Mouse (Mus musculus) MEL (cell line): ENCODE measurements at regions not wholly inside any gene's neighbourhood (a gene's known extent, or its start where the extent isn't known, plus 50 kb on each side); places are given as distances from the start of the nearest gene placed in this dataset.

ENCODE experiments used
- DNase-seq: peaks from one replicate; pipeline ENCODE4 v3.0.0; 2011; ENCODE audit warnings: low read depth, low spot score
- H3K27ac ChIP-seq: 2 replicates; pipeline ENCODE4 v1.5.1; 2012; ENCODE audit warnings: low read depth, mild to moderate bottlenecking, control low read depth, low read length, moderate library complexity; ENCODE audit not compliant: control insufficient read depth
- H3K27me3 ChIP-seq, 2 experiments: fragments of 150-350 bp in 1 of 2; sonication (generic) in 1 of 2; 2 replicates each; pipeline ENCODE4 v1.6.1; 2012; ENCODE audit warnings: low read length in 2 of 2, mild to moderate bottlenecking in 2 of 2, improper control_type of control experiment in 1 of 2, moderate library complexity in 1 of 2; ENCODE audit not compliant: insufficient read depth in 2 of 2, control insufficient read depth in 1 of 2
- H3K36me3 ChIP-seq, 2 experiments: 2 replicates each; pipeline ENCODE4 v1.6.1; 2012 to 2014; ENCODE audit warnings: low read length in 2 of 2, improper control_type of control experiment in 1 of 2, inconsistent platforms in 1 of 2, mild to moderate bottlenecking in 1 of 2; ENCODE audit not compliant: insufficient read depth in 2 of 2, control insufficient read depth in 1 of 2
- H3K4me1 ChIP-seq, 2 experiments: fragments of 150-350 bp in 1 of 2; sonication (generic) in 1 of 2; 2 replicates each; pipeline ENCODE4 v1.6.1; 2012; ENCODE audit warnings: low read length in 2 of 2, improper control_type of control experiment in 1 of 2, mild to moderate bottlenecking in 1 of 2; ENCODE audit not compliant: insufficient read depth in 2 of 2, control insufficient read depth in 1 of 2
- H3K4me3 ChIP-seq, 2 experiments: fragments of 150-350 bp in 1 of 2; sonication (generic) in 1 of 2; 2 replicates each; pipeline ENCODE4 v1.5.1; 2012; ENCODE audit warnings: low read depth in 2 of 2, low read length in 2 of 2, mild to moderate bottlenecking in 2 of 2, moderate library complexity in 2 of 2, control low read depth in 1 of 2, improper control_type of control experiment in 1 of 2; ENCODE audit not compliant: control insufficient read depth in 1 of 2, insufficient read depth in 1 of 2
- H3K79me2 ChIP-seq: 2 replicates; pipeline ENCODE4 v1.6.1; 2012; ENCODE audit warnings: mild to moderate bottlenecking, low read length, moderate library complexity; ENCODE audit not compliant: control insufficient read depth, poor library complexity, insufficient read depth
- H3K9ac ChIP-seq: 2 replicates; pipeline ENCODE4 v1.6.1; 2012; ENCODE audit warnings: low read depth, mild to moderate bottlenecking, control low read depth, low read length, moderate library complexity; ENCODE audit not compliant: control insufficient read depth, poor library complexity, severe bottlenecking
- H3K9me3 ChIP-seq: fragments of 150-350 bp; sonication (generic); replicated peaks from 2 replicates; pipeline ENCODE4 v1.6.1; 2012; ENCODE audit warnings: mild to moderate bottlenecking, low read length, improper control_type of control experiment, moderate library complexity; ENCODE audit not compliant: insufficient read depth
- BHLHE40 ChIP-seq: IDR thresholded peaks from 2 replicates; pipeline ENCODE4 v1.6.1; 2012; ENCODE audit warnings: low read depth, mild to moderate bottlenecking, inconsistent platforms, low read length, improper control_type of control experiment, borderline replicate concordance
- CHD2 ChIP-seq: IDR thresholded peaks from 2 replicates; pipeline ENCODE4 v1.6.1; 2011; ENCODE audit warnings: low read length, improper control_type of control experiment
- CTCF ChIP-seq, 3 experiments: IDR thresholded peaks in 2 of 3; conservative IDR thresholded peaks in 1 of 3; 2 replicates each; pipeline ENCODE4 v1.5.1; 2011 to 2012; ENCODE audit warnings: low read length in 3 of 3, low read depth in 2 of 3, mild to moderate bottlenecking in 2 of 3, improper control_type of control experiment in 1 of 3, inconsistent platforms in 1 of 3, mixed read lengths in 1 of 3, moderate library complexity in 1 of 3; ENCODE audit not compliant: control insufficient read depth in 1 of 3, insufficient read depth in 1 of 3, poor library complexity in 1 of 3, severe bottlenecking in 1 of 3
- ELF1 ChIP-seq: IDR thresholded peaks from 2 replicates; pipeline ENCODE4 v1.6.1; 2014; ENCODE audit warnings: low read depth, mild to moderate bottlenecking, inconsistent platforms, low read length, improper control_type of control experiment, moderate library complexity
- EP300 ChIP-seq, 2 experiments: IDR thresholded peaks; 2 replicates each; pipeline ENCODE4 v1.6.1; 2011; ENCODE audit warnings: improper control_type of control experiment in 2 of 2, low read length in 2 of 2, low read depth in 1 of 2, mild to moderate bottlenecking in 1 of 2
- ETS1 ChIP-seq: IDR thresholded peaks from 2 replicates; pipeline ENCODE4 v1.6.1; 2012; ENCODE audit warnings: low read depth, mild to moderate bottlenecking, inconsistent platforms, low read length, improper control_type of control experiment, moderate library complexity
- GATA1 ChIP-seq: IDR thresholded peaks from 2 replicates; pipeline ENCODE4 v1.6.1; 2011; ENCODE audit warnings: low read depth, low read length, improper control_type of control experiment
- HCFC1 ChIP-seq: IDR thresholded peaks from 2 replicates; pipeline ENCODE4 v1.6.1; 2012; ENCODE audit warnings: low read depth, mild to moderate bottlenecking, inconsistent platforms, low read length, improper control_type of control experiment, moderate library complexity
- JUND ChIP-seq: IDR thresholded peaks from 2 replicates; pipeline ENCODE4 v1.6.1; 2011; ENCODE audit warnings: low read depth, mild to moderate bottlenecking, improper control_type of control experiment, low read length
- MAFK ChIP-seq: IDR thresholded peaks from 2 replicates; pipeline ENCODE4 v1.6.1; 2011; ENCODE audit warnings: low read depth, mild to moderate bottlenecking, low read length, improper control_type of control experiment, borderline replicate concordance
- MAX ChIP-seq: IDR thresholded peaks from 2 replicates; pipeline ENCODE4 v1.6.1; 2011; ENCODE audit warnings: low read length, improper control_type of control experiment
- MEF2A ChIP-seq: IDR thresholded peaks from 2 replicates; pipeline ENCODE4 v1.6.1; 2014; ENCODE audit warnings: low read depth, mild to moderate bottlenecking, inconsistent platforms, low read length, improper control_type of control experiment; ENCODE audit not compliant: poor library complexity, insufficient replicate concordance, severe bottlenecking; ENCODE audit errors: extremely low read depth
- MXI1 ChIP-seq: IDR thresholded peaks from 2 replicates; pipeline ENCODE4 v1.6.1; 2011; ENCODE audit warnings: mild to moderate bottlenecking, low read depth, low read length, improper control_type of control experiment
- NELFE ChIP-seq: IDR thresholded peaks from 2 replicates; pipeline ENCODE4 v1.6.1; 2011; ENCODE audit warnings: low read depth, low read length, improper control_type of control experiment
- POLR2A ChIP-seq, 2 experiments: IDR thresholded peaks; 2 replicates each; pipeline ENCODE4 v1.6.1; 2011 to 2012; ENCODE audit warnings: low read length in 2 of 2, mild to moderate bottlenecking in 2 of 2, control low read depth in 1 of 2, improper control_type of control experiment in 1 of 2, low read depth in 1 of 2, moderate library complexity in 1 of 2; ENCODE audit not compliant: control insufficient read depth in 1 of 2, insufficient read depth in 1 of 2, poor library complexity in 1 of 2
- POLR2AphosphoS5 ChIP-seq: IDR thresholded peaks from 2 replicates; pipeline ENCODE4 v1.6.1; 2012; ENCODE audit warnings: low read depth, borderline replicate concordance, mild to moderate bottlenecking, inconsistent platforms, low read length, moderate library complexity, mixed read lengths
- RAD21 ChIP-seq: IDR thresholded peaks from 2 replicates; pipeline ENCODE4 v1.6.1; 2011; ENCODE audit warnings: mild to moderate bottlenecking, low read depth, low read length, improper control_type of control experiment
- SIN3A ChIP-seq: IDR thresholded peaks from 2 replicates; pipeline ENCODE4 v1.6.1; 2012; ENCODE audit warnings: low read length, improper control_type of control experiment, inconsistent platforms
- TAL1 ChIP-seq: IDR thresholded peaks from 2 replicates; pipeline ENCODE4 v1.6.1; 2012; ENCODE audit warnings: mild to moderate bottlenecking, inconsistent platforms, low read length, moderate library complexity, mixed read lengths
- TBP ChIP-seq: IDR thresholded peaks from 2 replicates; pipeline ENCODE4 v1.8.0; 2011; ENCODE audit warnings: low read depth, low read length, improper control_type of control experiment
- UBTF ChIP-seq: IDR thresholded peaks from 2 replicates; pipeline ENCODE4 v1.6.1; 2012; ENCODE audit warnings: low read depth, mild to moderate bottlenecking, inconsistent platforms, low read length, improper control_type of control experiment, moderate library complexity, borderline replicate concordance; ENCODE audit not compliant: insufficient read depth
- ZMIZ1 ChIP-seq: IDR thresholded peaks from 2 replicates; pipeline ENCODE4 v1.6.1; 2012; ENCODE audit warnings: low read depth, mild to moderate bottlenecking, inconsistent platforms, low read length, improper control_type of control experiment, moderate library complexity

DNA sequence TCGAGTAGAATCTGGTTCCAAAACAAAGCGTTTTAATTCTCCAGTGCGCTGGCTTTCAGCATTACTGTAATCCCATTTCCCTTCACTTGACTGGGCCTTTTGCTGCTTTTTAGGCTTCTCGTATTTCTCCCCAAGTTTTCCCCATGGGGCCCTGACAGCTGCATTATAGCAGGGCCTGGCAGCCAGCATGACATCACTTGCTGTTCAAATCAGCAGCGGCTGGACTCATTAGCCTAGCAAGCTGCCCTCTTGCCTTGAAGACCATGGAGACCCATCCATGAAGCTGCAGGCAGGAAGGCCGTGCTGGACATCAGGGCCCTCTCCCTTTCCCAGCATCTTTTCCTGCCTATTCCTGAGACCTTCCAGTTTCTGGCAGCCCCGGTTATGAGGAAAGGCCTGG, 249.8 kb upstream of the Cadm1 start:
- no peak overlapping the region for H3K27ac ChIP-seq
- no peaks in the 10 kb centered on the region for H3K4me1 ChIP-seq
- no peaks in the 10 kb centered on the region; a peak in 1 of 4 replicates for H3K27me3 ChIP-seq
- no peak overlapping the region for H3K9ac ChIP-seq
- H3K36me3 ChIP-seq: no peaks in the 10 kb centered on the region
- no peak for TF ChIP-seq SIN3A
- no peak for TF ChIP-seq ZMIZ1
- TF ChIP-seq, all 39 proteins: peak for 0
- no peak for DNase-seq
- Histone ChIP-seq H3K79me2 (no peaks in the 10 kb centered on the region), H3K9me3 (no peaks in the 10 kb centered on the region), H3K4me3 (no peak overlapping the region)

DNA sequence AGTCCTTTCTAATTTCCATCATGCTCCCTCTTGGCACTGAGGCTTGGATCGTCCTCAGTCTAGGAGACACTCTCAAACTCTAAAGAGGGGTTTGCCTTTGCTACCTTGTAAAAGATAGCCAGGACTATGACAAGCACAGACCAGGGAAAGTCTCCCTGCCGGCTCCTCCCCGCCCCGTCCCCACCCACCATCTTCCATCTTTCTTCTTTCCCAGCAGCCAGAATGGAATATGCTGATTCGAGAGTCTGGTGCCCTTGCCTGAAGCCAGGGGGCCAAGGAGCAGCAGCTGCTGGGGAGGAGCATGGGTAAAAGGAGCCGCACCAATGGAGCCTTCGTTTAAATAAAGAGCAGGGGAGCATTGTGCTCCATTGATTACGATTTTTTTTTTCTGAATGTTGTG, 249.4 kb upstream of the Cadm1 start:
- no peaks in the 10 kb centered on the region for H3K4me1 ChIP-seq
- H3K36me3 ChIP-seq: no peaks in the 10 kb centered on the region
- no peak for TF ChIP-seq CHD2
- TF ChIP-seq BHLHE40: no peak
- no peak for TF ChIP-seq NELFE
- no peak for TF ChIP-seq MEF2A
- no peak for TF ChIP-seq HCFC1
- TF ChIP-seq EP300 (IDR thresholded peaks at IDR 0.05; ENCODE audit: low read depth in 1 of 2, low read length in 2 of 2): no peak
- no peak for TF ChIP-seq UBTF
- no peak for TF ChIP-seq POLR2AphosphoS5
- TF ChIP-seq MAFK: no peak
- no peak for TF ChIP-seq MAX
- H3K79me2 ChIP-seq: no peaks in the 10 kb centered on the region
- H3K4me3 ChIP-seq: no peak overlapping the region
- no peak overlapping the region for H3K27ac ChIP-seq
- DNase-seq: no peak
- H3K9ac ChIP-seq: no peak overlapping the region
- H3K27me3 ChIP-seq: no peaks in the 10 kb centered on the region; a peak in 1 of 4 replicates
- no peaks in the 10 kb centered on the region for H3K9me3 ChIP-seq

DNA sequence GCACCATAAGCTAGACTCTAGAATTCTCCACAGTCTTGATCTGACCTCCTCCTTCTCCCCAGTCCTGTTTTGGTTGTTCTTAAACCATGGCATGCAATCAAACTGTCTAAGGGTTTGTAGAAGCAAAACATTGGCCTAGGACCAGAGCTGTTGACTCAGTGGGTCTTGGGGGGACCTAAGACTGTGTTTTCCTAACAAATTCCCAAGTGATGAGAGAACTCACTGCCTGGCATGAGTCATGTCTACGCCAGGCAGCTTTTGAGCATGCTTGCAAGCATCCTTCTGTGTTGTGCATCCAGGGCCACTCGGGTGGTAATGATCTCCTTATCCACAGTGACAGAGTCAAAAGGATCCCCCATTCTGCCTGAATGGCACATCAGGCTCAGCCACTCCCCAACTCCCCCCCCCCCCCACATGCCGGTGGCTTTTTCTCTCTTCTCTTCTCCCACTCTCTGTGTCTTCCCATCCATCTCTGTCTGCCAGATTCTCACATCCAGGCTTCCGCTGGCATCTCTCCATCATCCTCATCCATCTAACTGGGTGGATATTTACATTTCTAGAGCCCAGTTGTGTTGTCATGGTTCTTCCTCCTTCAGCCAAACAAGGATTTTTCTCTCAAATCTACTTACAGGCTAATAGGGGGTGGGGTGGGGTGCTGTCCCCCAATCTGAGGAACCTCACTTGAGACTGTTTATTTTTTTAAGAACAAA, 246.1 kb upstream of the Cadm1 start:
- no peak for TF ChIP-seq ELF1
- no peak for TF ChIP-seq CTCF (IDR thresholded peaks at IDR 0.05 in 2 of 3, conservative IDR thresholded peaks at IDR 0.05 in 1 of 3; ENCODE audit: control insufficient read depth in 1 of 3, insufficient read depth in 1 of 3, low read depth in 2 of 3, low read length in 3 of 3, poor library complexity in 1 of 3, severe bottlenecking in 1 of 3)
- no peak for TF ChIP-seq JUND
- no peak for TF ChIP-seq GATA1
- no peak for TF ChIP-seq MXI1
- TF ChIP-seq MEF2A: no peak
- TF ChIP-seq ETS1: no peak
- TF ChIP-seq SIN3A: no peak
- no peak for TF ChIP-seq RAD21
- no peak for TF ChIP-seq POLR2A (IDR thresholded peaks at IDR 0.05; ENCODE audit: control insufficient read depth in 1 of 2, insufficient read depth in 1 of 2, low read depth in 1 of 2, low read length in 2 of 2, poor library complexity in 1 of 2)
- TF ChIP-seq BHLHE40: no peak
- TF ChIP-seq TAL1: no peak
- TF ChIP-seq TBP: no peak
- no peak for TF ChIP-seq NELFE
- no peaks in the 10 kb centered on the region for H3K79me2 ChIP-seq
- H3K4me1 ChIP-seq: no peaks in the 10 kb centered on the region
- H3K36me3 ChIP-seq: no peaks in the 10 kb centered on the region
- DNase-seq: no peak
- H3K27ac ChIP-seq: no peak overlapping the region
- no peak overlapping the region for H3K9ac ChIP-seq
- H3K9me3 ChIP-seq: no peaks in the 10 kb centered on the region
- no peaks in the 10 kb centered on the region for H3K27me3 ChIP-seq
- no peak overlapping the region for H3K4me3 ChIP-seq
